ENCODE assay signal across 8 mouse cellular contexts in genomic region chr13:47104856-47105541, GRCm38 (mm10). TPM values are rescaled to one million over a fixed set of nuclear protein-coding genes. Genes with fewer than 3 reads are reported as not detected.
A peak's percentile ranks its signal among the peaks of the same experiment; 100 is the strongest.
DNase-seq lines count a peak whose midpoint lies in the region; ATAC-seq and TF ChIP-seq lines count a peak whose summit lies in the region.

No protein-coding gene starts in this region.

- H3K4me3 ChIP-seq in bone marrow macrophage, adult 2 months (ENCODE audit: insufficient read depth, low read length), result peak overlapping the region; percentile 67
- H3K4me3 ChIP-seq in forebrain, embryonic 15.5 days, result peak overlapping the region; percentile 83
- H3K4me3 ChIP-seq in intestine, embryonic 15.5 days (replicated peaks), result peak overlapping the region; percentile 96
- peak overlapping the region; percentile 91 for H3K4me3 ChIP-seq in liver, postnatal 0 days (ENCODE audit: low read depth, low read length)
- H3K4me3 ChIP-seq in neural tube, embryonic 14.5 days (ENCODE audit: low read depth, low read length), result peak overlapping the region; percentile 98

- WGBS in forebrain, embryonic 15.5 days, result 0% methylated on average over 25 of the region's 25 CpGs
- WGBS in intestine, embryonic 15.5 days, result under 1% methylated on average over 25 of the region's 25 CpGs
- WGBS in liver, postnatal 0 days (ENCODE audit: insufficient replicate concordance), result under 1% methylated on average over 25 of the region's 25 CpGs
- under 1% methylated on average over 25 of the region's 25 CpGs for WGBS in neural tube, embryonic 14.5 days

- TF ChIP-seq CTCF in bone marrow macrophage, adult 2 months (IDR thresholded peaks at IDR 0.05; ENCODE audit: low read depth, low read length), result no peak
- TF ChIP-seq CTCF in liver, postnatal 0 days (IDR thresholded peaks at IDR 0.05; ENCODE audit: low read depth), result no peak

- DNase-seq in ovary, postnatal 14 days (ENCODE audit: low spot score), result peak; percentile 10
- DNase-seq in ovary, adult 18-20 months (ENCODE audit: low spot score), result no peak
- DNase-seq in liver, postnatal 0 days, result peak; percentile 64
- no peak for DNase-seq in urinary bladder, postnatal 4 days (ENCODE audit: low spot score in 2 of 2)

- peaks cover 11% of the 10 kb centered on the region for H3K4me1 ChIP-seq in bone marrow macrophage, adult 2 months (ENCODE audit: control insufficient read depth, insufficient read depth, low read length)
- H3K4me1 ChIP-seq in forebrain, embryonic 15.5 days, result peaks cover 29% of the 10 kb centered on the region
- H3K4me1 ChIP-seq in intestine, embryonic 15.5 days (replicated peaks), result peaks cover 18% of the 10 kb centered on the region
- H3K4me1 ChIP-seq in liver, postnatal 0 days (ENCODE audit: insufficient read depth), result peaks cover 32% of the 10 kb centered on the region
- peaks cover 18% of the 10 kb centered on the region; the same call in 1 of the 2 replicates for H3K4me1 ChIP-seq in neural tube, embryonic 14.5 days (ENCODE audit: control insufficient read depth, insufficient read depth, low read length)

- ATAC-seq in forebrain, embryonic 15.5 days (replicated peaks), result no peak
- no peak for ATAC-seq in intestine, embryonic 15.5 days
- no peak for ATAC-seq in liver, postnatal 0 days
- no peak for ATAC-seq in neural tube, embryonic 14.5 days (ENCODE audit: low read depth)

- no peaks in the 10 kb centered on the region for H3K9me3 ChIP-seq in forebrain, embryonic 15.5 days
- H3K9me3 ChIP-seq in intestine, embryonic 15.5 days, result no peaks in the 10 kb centered on the region
- H3K9me3 ChIP-seq in liver, postnatal 0 days (ENCODE audit: low read length), result no peaks in the 10 kb centered on the region
- no peaks in the 10 kb centered on the region for H3K9me3 ChIP-seq in neural tube, embryonic 14.5 days (ENCODE audit: control insufficient read depth, low read length)

- no peak for TF ChIP-seq POLR2A in bone marrow macrophage, adult 2 months (IDR thresholded peaks at IDR 0.05; ENCODE audit: borderline replicate concordance, low read depth, low read length)

- H3K36me3 ChIP-seq in forebrain, embryonic 15.5 days, result peaks cover 12% of the 10 kb centered on the region
- H3K36me3 ChIP-seq in intestine, embryonic 15.5 days, result no peaks in the 10 kb centered on the region
- peaks cover 26% of the 10 kb centered on the region for H3K36me3 ChIP-seq in liver, postnatal 0 days (replicated peaks; ENCODE audit: insufficient read depth, low read length)
- no peaks in the 10 kb centered on the region for H3K36me3 ChIP-seq in neural tube, embryonic 14.5 days (ENCODE audit: control insufficient read depth, insufficient read depth, low read length)

- H3K27me3 ChIP-seq in forebrain, embryonic 15.5 days, result no peaks in the 10 kb centered on the region
- no peaks in the 10 kb centered on the region for H3K27me3 ChIP-seq in intestine, embryonic 15.5 days (replicated peaks)
- no peaks in the 10 kb centered on the region for H3K27me3 ChIP-seq in liver, postnatal 0 days (ENCODE audit: insufficient read depth, low read length)
- H3K27me3 ChIP-seq in neural tube, embryonic 14.5 days (ENCODE audit: control insufficient read depth, insufficient read depth, low read length), result no peaks in the 10 kb centered on the region

- peak overlapping the region; percentile 82 for H3K27ac ChIP-seq in bone marrow macrophage, adult 2 months (ENCODE audit: insufficient read depth, low read depth, low read length)
- H3K27ac ChIP-seq in forebrain, embryonic 15.5 days (replicated peaks), result peak overlapping the region; percentile 98
- peak overlapping the region; percentile 100 for H3K27ac ChIP-seq in intestine, embryonic 15.5 days
- H3K27ac ChIP-seq in liver, postnatal 0 days (ENCODE audit: low read depth), result peak overlapping the region; percentile 99
- H3K27ac ChIP-seq in neural tube, embryonic 14.5 days (ENCODE audit: low read depth, low read length), result peak overlapping the region; percentile 98

- H3K9ac ChIP-seq in forebrain, embryonic 15.5 days (replicated peaks), result peak overlapping the region; percentile 86
- peak overlapping the region; percentile 96 for H3K9ac ChIP-seq in intestine, embryonic 15.5 days
- peak overlapping the region; percentile 95 for H3K9ac ChIP-seq in liver, postnatal 0 days (replicated peaks)
- peak overlapping the region; percentile 90 for H3K9ac ChIP-seq in neural tube, embryonic 14.5 days (replicated peaks; ENCODE audit: low read depth, low read length)

- no peak for TF ChIP-seq EP300 in liver, postnatal 0 days (IDR thresholded peaks at IDR 0.05; ENCODE audit: low read depth)

- H3K4me2 ChIP-seq in forebrain, embryonic 15.5 days (replicated peaks), result peak overlapping the region; percentile 51
- peak overlapping the region; percentile 64 for H3K4me2 ChIP-seq in intestine, embryonic 15.5 days (replicated peaks)
- H3K4me2 ChIP-seq in liver, postnatal 0 days (ENCODE audit: low read depth, low read length), result peak overlapping the region; percentile 87
- H3K4me2 ChIP-seq in neural tube, embryonic 14.5 days (ENCODE audit: low read depth, low read length), result peak overlapping the region; percentile 83

RNA-seq across cellular contexts. Expression of gene Dek, which starts 1.0 kb away (rescaled TPM):
- polyA plus RNA-seq in bone marrow macrophage, adult 2 months (2012; ENCODE audit: insufficient read depth, insufficient read length, missing spikeins), result 219 and 266 TPM in 2 replicates
- polyA plus RNA-seq in forebrain, embryonic 15.5 days (2015; fragmentation: Nextera tagmentation; extraction: Ambion mirVana), result 181 and 205 TPM in 2 replicates
- 210 and 251 TPM in 2 replicates for polyA plus RNA-seq in intestine, embryonic 15.5 days (2015; fragmentation: Nextera tagmentation; extraction: Ambion mirVana)
- polyA plus RNA-seq in liver, postnatal 0 days (2015; fragmentation: Nextera tagmentation; extraction: Ambion mirVana), result 285 and 302 TPM in 2 replicates
- 93.0 and 100.0 TPM in 2 replicates for polyA plus RNA-seq in neural tube, embryonic 14.5 days (2014; fragmentation: Nextera tagmentation; extraction: Ambion mirVana)

RNA-seq across cellular contexts. Expression of gene Rnf144b, which starts 17.5 kb away (rescaled TPM):
- polyA plus RNA-seq in bone marrow macrophage, adult 2 months (2012; ENCODE audit: insufficient read depth, insufficient read length, missing spikeins), result 40.2 and 44.3 TPM in 2 replicates
- 0.37 and 0.38 TPM in 2 replicates for polyA plus RNA-seq in forebrain, embryonic 15.5 days (2015; fragmentation: Nextera tagmentation; extraction: Ambion mirVana)
- polyA plus RNA-seq in intestine, embryonic 15.5 days (2015; fragmentation: Nextera tagmentation; extraction: Ambion mirVana), result 0.87 and 1.0 TPM in 2 replicates
- 4.3 and 6.3 TPM in 2 replicates for polyA plus RNA-seq in liver, postnatal 0 days (2015; fragmentation: Nextera tagmentation; extraction: Ambion mirVana)
- polyA plus RNA-seq in neural tube, embryonic 14.5 days (2014; fragmentation: Nextera tagmentation; extraction: Ambion mirVana), result 1.3 and 1.6 TPM in 2 replicates

Comparison
In these comparisons a context has a peak if more than half of its experiments do, and no peak if none do; other contexts are left out.
1. DNase-seq: peak in ovary, postnatal 14 days (single experiment) and liver, postnatal 0 days (single experiment); none in ovary, adult 18-20 months (single experiment) and urinary bladder, postnatal 4 days (0 of 2).
2. Peak in every context shown above with its lines, with median percentiles within 50 percentile points of each other: H3K27ac ChIP-seq, H3K4me3 ChIP-seq, H3K4me2 ChIP-seq and H3K9ac ChIP-seq.